Mouse (Mus musculus) cortical plate, adult 2 months (tissue): Measurements from ENCODE around the gene Pcca. TPM values are rescaled to one million over a fixed set of nuclear protein-coding genes. Genes with fewer than 3 reads are reported as not detected.
"Not testable (repeated sequence)": the region's sequence is repeated elsewhere in the genome, so short reads cannot be mapped to it uniquely, and the experiment has no call there.

Source experiments
- H3K27ac ChIP-seq: fragments of 200-500 bp; 2 replicates; pipeline ENCODE4 v1.5.1; 2012; ENCODE audit warnings: low read length, control low read depth, inconsistent platforms; ENCODE audit not compliant: insufficient read depth
- H3K4me1 ChIP-seq: fragments of 200-500 bp; 2 replicates; pipeline ENCODE4 v1.6.1; 2011; ENCODE audit warnings: low read length; ENCODE audit not compliant: control insufficient read depth, insufficient read depth
- H3K4me3 ChIP-seq: fragments of 200-500 bp; 2 replicates; pipeline ENCODE4 v1.5.1; 2011; ENCODE audit warnings: mild to moderate bottlenecking, low read length, control low read depth; ENCODE audit not compliant: insufficient read depth
- CTCF ChIP-seq: fragments of 200-500 bp; IDR thresholded peaks from 2 replicates; pipeline ENCODE4 v1.5.1; 2011; ENCODE audit warnings: mild to moderate bottlenecking, control low read depth, low read length; ENCODE audit not compliant: insufficient read depth; ENCODE audit errors: extremely low read depth
- POLR2A ChIP-seq: fragments of 200-500 bp; IDR thresholded peaks from 2 replicates; pipeline ENCODE4 v1.6.1; 2011; ENCODE audit warnings: mild to moderate bottlenecking, low read length, control low read depth; ENCODE audit not compliant: insufficient read depth; ENCODE audit errors: extremely low read depth
- polyA plus RNA-seq: library from polyadenylated mRNA; depleted of rRNA; stranded (reverse); fragments of >200 nt; gene quantifications from 2 replicates; pipeline ENCODE4 v1.2.3, GENCODE M21; 2012

Gene Pcca
- polyA plus RNA-seq, 1 experiment: 34.9 TPM

DNA sequence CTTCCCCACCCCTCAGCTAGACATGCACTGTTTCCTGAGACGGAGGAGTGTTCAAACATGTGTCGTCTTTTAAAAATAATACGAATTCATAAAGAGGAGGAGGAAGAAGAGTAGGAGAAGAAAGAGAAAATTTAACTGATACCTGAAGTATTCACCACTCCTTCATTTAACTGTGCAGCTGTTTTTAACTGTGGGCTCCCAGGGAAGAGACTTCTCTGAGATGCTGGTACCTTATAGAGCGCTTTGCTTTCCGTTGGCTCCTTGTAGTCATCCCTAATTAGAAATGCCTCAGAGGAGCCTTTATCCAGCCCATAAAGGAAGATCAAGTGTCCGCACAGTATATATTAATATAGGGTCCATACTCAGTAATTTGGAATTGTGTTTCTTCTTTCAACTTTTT is 42.6 kb upstream of the Pcca start:
- Histone ChIP-seq H3K4me1 (no peaks in the 10 kb centered on the region), H3K27ac (no peak overlapping the region), H3K4me3 (no peak overlapping the region)
- TF ChIP-seq POLR2A (no peak), CTCF (no peak)

DNA sequence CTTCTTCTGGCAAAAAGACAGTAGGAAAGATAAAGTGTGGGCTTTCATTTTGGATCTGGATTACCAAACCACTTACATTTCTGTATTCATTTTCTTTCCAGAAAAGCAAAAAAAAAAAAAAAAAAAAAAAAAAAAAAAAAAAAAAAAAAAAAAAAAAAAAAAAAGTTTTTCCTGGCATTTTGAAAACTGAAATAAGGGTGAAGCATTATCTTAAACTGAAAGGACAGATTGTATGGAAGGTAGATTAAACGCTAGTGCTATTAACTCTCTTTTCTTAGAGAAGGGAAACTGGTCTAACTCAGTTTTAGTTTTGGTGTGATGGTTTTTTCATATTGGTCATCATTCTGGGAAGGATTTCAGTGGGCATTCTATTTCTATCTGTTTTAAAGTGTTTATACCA is 42.1 kb upstream of the Pcca start:
- Histone ChIP-seq H3K27ac (no peak overlapping the region), H3K4me1 (no peaks in the 10 kb centered on the region), H3K4me3 (no peak overlapping the region)
- TF ChIP-seq POLR2A: no peak
- no peak for TF ChIP-seq CTCF

DNA sequence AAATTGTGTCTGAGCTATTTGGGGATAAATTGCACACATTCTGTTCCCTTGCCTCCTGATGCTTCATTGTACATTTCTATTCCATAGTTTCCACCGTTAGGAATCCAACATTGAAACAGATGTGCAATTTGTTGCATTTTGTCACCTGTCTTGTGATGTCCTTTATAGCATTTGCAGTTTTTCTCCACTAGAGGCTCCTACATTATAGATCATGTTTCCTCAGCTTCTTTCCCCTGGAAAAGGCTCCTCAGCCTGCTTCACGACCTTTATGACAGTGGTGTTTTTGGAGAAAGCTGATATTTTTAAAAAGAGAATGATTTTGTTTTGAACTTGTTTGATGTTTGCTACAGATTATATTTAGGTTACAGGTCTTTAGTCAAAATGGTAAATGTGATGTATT is 25.1 kb upstream of the Pcca start:
- TF ChIP-seq POLR2A (no peak), CTCF (peak; percentile 18; the same call in 1 of the 2 replicates)

DNA sequence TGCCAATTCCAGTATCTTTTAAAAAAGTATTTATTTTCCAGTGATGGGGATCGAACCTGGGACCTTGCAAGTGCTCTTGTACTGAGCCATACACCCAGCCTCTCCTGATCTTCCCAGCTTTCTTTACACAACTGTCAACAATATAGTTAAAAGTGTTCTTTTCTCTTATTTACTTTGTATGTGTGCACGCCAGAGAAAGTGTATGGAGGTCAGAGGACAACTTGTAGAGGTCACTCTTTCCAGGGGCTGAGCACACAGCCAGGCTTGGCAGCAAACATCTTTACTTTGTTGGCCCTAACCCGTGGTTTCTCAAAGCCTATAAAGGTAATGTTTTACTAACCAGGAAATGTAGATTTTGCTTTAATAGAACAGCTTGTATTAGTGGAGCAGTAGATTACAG is 22.6 kb upstream of the Pcca start:
- TF ChIP-seq CTCF: no peak
- no peak for TF ChIP-seq POLR2A
- Histone ChIP-seq H3K4me3 (no peak overlapping the region), H3K4me1 (no peaks in the 10 kb centered on the region), H3K27ac (no peak overlapping the region)

More for the DNA sequence above, 25.1 kb upstream of the Pcca start:
- Histone ChIP-seq H3K4me1 (no peaks in the 10 kb centered on the region), H3K4me3 (no peak overlapping the region), H3K27ac (no peak overlapping the region)

DNA sequence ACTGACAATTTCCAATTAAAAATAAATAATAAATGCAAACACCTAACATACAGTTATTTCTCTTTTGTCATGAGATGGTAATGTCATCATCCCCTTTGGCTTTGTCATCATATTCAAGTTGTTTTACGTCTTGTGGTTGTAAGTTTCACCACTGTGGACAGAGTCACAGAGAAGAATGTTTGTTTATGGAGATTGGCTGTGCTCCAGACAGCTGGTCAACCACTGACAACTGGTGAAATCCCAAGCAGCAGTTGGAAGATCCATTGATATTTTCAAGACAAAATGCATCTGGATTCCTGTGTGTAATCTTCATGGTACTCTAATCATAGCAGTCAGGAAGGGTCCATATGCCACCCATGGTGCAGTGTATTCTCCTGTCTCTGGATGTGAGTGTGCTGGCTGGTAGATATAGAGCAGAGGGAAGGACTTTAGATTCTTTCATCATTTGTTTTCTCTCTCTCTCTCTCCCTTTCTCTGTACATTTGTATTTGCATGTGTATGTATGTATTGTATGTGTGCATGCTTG is 20.6 kb upstream of the Pcca start:
- Histone ChIP-seq H3K27ac (no peak overlapping the region), H3K4me3 (no peak overlapping the region), H3K4me1 (no peaks in the 10 kb centered on the region)
- TF ChIP-seq POLR2A (no peak), CTCF (no peak)

DNA sequence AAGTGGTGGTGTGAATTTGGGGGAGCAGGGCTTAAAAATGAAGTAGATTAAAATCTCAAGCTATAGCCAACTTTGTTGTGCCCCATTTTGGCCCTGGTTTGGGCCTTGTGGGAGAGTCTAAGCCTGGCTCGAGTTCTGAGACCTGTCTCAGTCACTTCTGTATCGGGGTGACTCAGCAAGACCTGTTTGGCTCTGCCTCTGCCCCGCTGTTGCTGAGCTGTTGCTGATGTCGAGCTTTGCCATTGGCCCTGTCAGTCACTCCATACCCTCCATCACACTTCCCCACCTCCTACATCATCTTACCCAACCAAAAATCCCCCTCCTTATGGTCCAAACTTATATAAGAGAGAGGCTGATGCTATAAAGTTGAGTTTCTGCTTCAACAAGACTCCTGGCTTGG is 5.6 kb upstream of the Pcca start:
- Histone ChIP-seq H3K4me3 (no peak overlapping the region), H3K4me1 (no peaks in the 10 kb centered on the region), H3K27ac (no peak overlapping the region)
- no peak for TF ChIP-seq POLR2A

DNA sequence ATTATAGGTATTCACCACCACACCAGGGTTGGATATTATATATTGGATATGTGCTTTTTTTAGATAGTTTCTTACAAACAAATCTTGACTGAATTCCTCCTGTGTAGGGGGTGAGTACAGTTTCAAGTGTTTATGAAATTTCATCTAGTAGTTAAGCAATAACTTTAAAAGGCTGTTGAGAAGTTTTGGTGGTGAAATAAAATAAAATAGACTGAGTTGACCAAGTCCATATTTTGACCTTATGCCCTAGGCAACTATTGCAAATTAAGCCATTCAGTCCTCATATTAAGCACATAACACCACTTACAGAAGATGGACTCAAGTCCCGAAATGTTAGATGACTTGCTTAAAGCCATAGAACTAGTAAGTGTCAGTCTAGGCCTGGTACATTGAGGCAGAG is 1.9 kb downstream of the Pcca start:
- Histone ChIP-seq H3K4me3 (no peak overlapping the region), H3K4me1 (peaks cover 2% of the 10 kb centered on the region; the same call in 1 of the 2 replicates), H3K27ac (no peak overlapping the region)
- no peak for TF ChIP-seq POLR2A
- no peak for TF ChIP-seq CTCF

DNA sequence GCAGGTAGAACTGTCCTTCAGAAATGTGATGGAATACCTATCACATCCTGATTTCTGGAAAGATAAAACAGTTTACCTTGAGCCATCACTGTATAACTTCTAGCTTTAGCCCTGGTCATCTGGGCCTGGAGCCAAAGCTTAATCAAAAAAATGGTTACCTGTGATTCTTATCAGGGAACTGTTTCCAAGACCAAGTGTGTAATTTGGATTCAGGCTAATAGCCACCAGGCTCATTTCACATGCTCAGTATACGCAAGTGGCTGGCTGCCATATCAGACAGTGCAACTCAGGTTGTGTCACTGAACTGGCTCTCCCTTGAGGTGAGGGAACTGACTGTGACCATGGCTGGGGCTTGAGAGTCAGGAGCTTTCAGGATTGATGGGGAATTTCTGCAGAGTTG is 14.3 kb downstream of the Pcca start:
- no peaks in the 10 kb centered on the region for H3K4me1 ChIP-seq
- no peak overlapping the region for H3K4me3 ChIP-seq
- no peak overlapping the region for H3K27ac ChIP-seq
- TF ChIP-seq POLR2A (no peak), CTCF (no peak)

DNA sequence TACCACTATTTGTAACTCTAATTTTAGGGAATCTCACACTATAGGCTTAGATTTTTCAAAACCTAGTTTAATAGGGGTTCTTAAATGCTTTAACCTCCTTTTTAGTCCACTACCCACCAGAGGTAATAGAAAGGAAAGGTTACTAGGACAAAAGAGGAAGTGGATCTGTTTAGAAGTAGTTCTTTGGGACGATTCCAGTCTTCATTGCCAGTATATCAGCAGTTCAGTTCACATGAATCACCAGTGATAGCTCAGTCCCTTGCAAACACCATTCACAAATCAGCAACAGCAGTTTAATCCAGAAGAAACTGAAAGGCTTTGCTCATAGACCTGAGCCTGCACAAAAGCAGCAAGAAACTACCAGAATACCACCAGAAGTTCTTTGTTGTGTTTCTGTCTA is 14.8 kb downstream of the Pcca start:
- no peak overlapping the region for H3K27ac ChIP-seq
- no peaks in the 10 kb centered on the region for H3K4me1 ChIP-seq
- no peak for TF ChIP-seq CTCF
- no peak for TF ChIP-seq POLR2A
- no peak overlapping the region for H3K4me3 ChIP-seq

DNA sequence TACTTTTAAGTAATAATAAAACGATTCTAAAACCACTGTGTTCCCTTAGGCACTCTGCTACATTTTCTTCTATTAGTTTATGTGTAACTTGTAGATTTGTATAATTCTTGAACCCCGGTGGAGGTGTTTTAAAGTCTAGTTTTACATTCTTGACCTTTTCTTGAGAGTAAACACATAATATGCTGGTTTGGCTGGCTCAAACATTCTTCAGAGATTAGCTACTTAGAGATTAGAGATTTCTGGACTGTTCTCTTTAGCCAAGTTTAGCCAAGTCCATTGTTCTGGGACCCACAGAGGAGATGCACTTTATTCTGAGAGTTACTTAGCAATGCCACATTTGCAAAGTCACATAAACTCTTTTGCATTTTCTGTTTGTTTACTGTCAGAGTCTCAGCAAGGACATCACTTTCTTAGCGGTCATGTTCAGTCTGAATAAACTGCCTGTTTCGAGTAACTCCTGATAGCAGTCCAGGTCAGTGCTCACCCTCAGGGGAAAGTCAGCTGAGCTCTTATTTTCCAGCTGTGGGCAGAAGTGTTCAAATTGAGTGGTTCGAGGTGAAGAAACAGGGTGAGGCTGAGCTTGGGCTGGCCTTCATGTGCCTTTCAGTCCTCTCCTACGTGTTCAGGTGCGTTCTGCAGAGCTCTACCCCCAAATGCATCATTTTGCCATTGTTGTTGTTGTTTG is 18.8 kb downstream of the Pcca start:
- TF ChIP-seq CTCF: no peak
- TF ChIP-seq POLR2A: no peak
- no peaks in the 10 kb centered on the region for H3K4me1 ChIP-seq
- H3K27ac ChIP-seq: no peak overlapping the region
- H3K4me3 ChIP-seq: no peak overlapping the region

DNA sequence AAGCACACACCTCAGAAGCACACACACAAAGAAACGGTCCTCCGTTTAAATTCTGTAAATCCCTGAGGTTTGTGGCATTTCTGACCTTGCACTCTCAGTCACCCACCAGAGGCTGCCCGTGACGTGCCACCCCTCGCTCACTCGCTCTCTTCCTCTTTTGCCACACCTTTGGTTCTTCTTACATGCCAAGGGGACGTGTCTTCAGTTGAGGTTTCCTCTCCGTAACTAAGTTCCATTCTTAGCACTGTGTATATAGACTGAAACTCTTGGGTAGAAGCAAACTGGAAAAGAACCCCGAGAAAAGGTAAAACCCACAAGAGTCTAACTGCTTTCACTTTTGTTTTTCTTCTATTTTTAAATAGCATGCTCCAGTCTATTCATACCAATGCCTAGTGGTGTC is 23.2 kb downstream of the Pcca start:
- no peak overlapping the region for H3K4me3 ChIP-seq
- H3K27ac ChIP-seq: no peak overlapping the region
- H3K4me1 ChIP-seq: no peaks in the 10 kb centered on the region
- TF ChIP-seq CTCF (no peak), POLR2A (no peak)

DNA sequence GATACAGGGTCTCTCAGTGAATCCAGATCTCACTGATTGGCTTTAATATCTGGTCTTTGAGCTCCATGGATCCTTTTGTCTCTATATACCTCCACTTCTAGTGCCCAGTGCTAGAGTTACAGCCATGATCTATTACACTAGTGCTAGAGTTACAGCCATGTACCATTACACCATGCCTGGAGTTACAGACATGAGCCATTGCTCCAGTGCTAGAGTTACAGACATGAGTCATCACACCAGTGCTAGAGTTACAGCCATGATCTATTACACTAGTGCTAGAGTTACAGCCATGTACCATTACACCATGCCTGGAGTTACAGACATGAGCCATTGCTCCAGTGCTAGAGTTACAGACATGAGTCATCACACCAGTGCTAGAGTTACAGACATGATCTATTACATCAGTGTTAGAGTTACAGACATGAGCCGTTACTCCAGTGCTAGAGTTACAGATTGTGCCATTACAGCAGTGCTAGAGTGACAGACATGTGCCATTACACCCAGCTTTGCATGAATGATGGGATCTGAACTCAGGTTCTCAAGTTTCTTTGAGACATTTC is 26.8 kb downstream of the Pcca start:
- H3K4me3 ChIP-seq, H3K4me1 ChIP-seq, H3K27ac ChIP-seq: not testable (repeated sequence)
